20 mouse cellular contexts compared by ENCODE assay signal in the genomic region with DNA sequence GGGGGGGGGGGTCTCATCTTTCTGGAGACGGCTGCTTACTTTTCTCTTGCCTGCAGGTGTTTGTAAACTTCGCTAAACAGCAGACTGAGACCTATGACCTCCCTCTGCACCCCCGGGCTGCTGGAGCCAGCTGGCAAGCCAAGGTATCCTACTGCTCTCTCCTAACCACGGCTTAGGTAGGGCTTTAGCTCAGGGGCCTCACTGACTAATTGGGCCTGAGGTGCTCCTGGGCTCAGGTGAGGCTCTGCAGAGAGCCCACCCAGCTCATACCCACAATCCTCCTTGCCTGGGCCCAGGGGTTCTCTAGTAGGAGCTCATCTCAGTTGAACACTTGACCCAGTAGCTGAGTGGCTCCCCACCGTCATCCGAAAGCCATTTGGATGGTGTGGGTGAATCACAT.
"Had no signal": no experiment of that assay in that cellular context is flagged by ENCODE, and none has a peak within 500 bp of the region (broad histone marks: within the 10 kb centered on the region; RNA-seq: fewer than 3 reads in every experiment).

No protein-coding gene starts in this region.

- H3K27ac ChIP-seq: midbrain, embryonic 12.5 days; neural tube, embryonic 13.5 days; neural tube, embryonic 15.5 days; stomach, embryonic 15.5 days; stomach, postnatal 0 days had no signal

- H3K9ac ChIP-seq: lung, embryonic 14.5 days; midbrain, embryonic 12.5 days; neural tube, embryonic 13.5 days; neural tube, embryonic 15.5 days; stomach, embryonic 15.5 days had no signal

- H3K36me3 ChIP-seq: midbrain, embryonic 12.5 days; neural tube, embryonic 13.5 days; neural tube, embryonic 15.5 days; stomach, embryonic 15.5 days had no signal

- H3K4me2 ChIP-seq: lung, embryonic 14.5 days; midbrain, embryonic 12.5 days; neural tube, embryonic 13.5 days; neural tube, embryonic 15.5 days; stomach, embryonic 15.5 days had no signal

- H3K9me3 ChIP-seq: midbrain, embryonic 12.5 days; neural tube, embryonic 13.5 days; neural tube, embryonic 15.5 days; stomach, embryonic 15.5 days had no signal

- H3K27me3 ChIP-seq: midbrain, embryonic 12.5 days; neural tube, embryonic 13.5 days; neural tube, embryonic 15.5 days; stomach, embryonic 15.5 days had no signal

- DNase-seq: lung, adult 18-20 months; lung, embryonic 14.5 days; lung, postnatal 10 days; lung, postnatal 4 days; midbrain, embryonic 14.5 days; retina, postnatal 1 day; right cerebral cortex, adult 18-20 months; right cerebral cortex, postnatal 25 days; right cerebral cortex, postnatal 4 days; spleen, adult 18-20 months; thymus, adult 2 months; thymus, postnatal 25 days; thymus, postnatal 4 days had no signal

- ATAC-seq: midbrain, embryonic 16.5 days had no signal

- H3K4me3 ChIP-seq: midbrain, embryonic 12.5 days; myocyte; neural tube, embryonic 13.5 days; neural tube, embryonic 15.5 days; stomach, embryonic 15.5 days had no signal

- H3K4me1 ChIP-seq: neural tube, embryonic 13.5 days; neural tube, embryonic 15.5 days; stomach, embryonic 15.5 days had no signal
